Mouse (Mus musculus): ENCODE measurements around the gene Lypd9.

GRCm38 (mm10) chr11:58452759-58453158 lies at the start of gene Lypd9:
- TF ChIP-seq CTCF (IDR thresholded peaks at IDR 0.05; ENCODE audit: low read depth, low read length) (no peak), TAL1 (conservative IDR thresholded peaks at IDR 0.05; ENCODE audit: low read depth, low read length) (no peak), GATA1 (IDR thresholded peaks at IDR 0.05; ENCODE audit: borderline replicate concordance, low read length) (no peak)
